ENCODE assay signal across 12 mouse cellular contexts in the genomic region with DNA sequence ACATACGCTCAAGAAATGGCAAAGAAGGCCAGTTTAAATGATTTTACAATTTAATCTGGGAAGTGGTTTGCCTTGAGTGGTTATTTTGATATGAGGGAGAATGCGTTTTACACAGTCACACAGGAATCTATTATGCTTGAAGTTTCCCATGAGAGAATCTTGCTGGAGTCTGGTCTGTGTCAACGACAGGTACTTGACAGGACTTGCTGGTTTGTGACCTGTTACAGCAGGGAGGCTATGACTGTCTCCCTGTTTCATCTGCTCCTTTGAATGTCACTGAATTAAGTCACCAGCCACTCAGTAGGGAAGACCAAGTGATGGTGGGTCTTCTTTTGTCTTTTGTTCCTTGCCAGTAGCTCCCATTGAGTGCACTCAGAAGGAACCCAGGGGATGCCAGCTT.
"Had no signal": no experiment of that assay in that cellular context is flagged by ENCODE, and none has a peak within 500 bp of the region (broad histone marks: within the 10 kb centered on the region; RNA-seq: fewer than 3 reads in every experiment).

No protein-coding gene starts in this region.

- H3K36me3 ChIP-seq: limb, embryonic 15.5 days; liver, embryonic 13.5 days; midbrain, embryonic 10.5 days had no signal

- H3K4me2 ChIP-seq: limb, embryonic 15.5 days; liver, embryonic 13.5 days; neural tube, embryonic 15.5 days had no signal

- H3K27ac ChIP-seq: limb, embryonic 15.5 days; liver, embryonic 13.5 days; midbrain, embryonic 10.5 days; neural tube, embryonic 15.5 days had no signal

- H3K4me1 ChIP-seq: limb, embryonic 15.5 days; liver, embryonic 13.5 days; midbrain, embryonic 10.5 days; neural tube, embryonic 15.5 days had no signal

- H3K9ac ChIP-seq: limb, embryonic 15.5 days; liver, embryonic 13.5 days; liver, postnatal 0 days; neural tube, embryonic 15.5 days had no signal

- ATAC-seq: liver, postnatal 0 days had no signal

- H3K27me3 ChIP-seq: limb, embryonic 15.5 days; liver, embryonic 13.5 days; neural tube, embryonic 15.5 days had no signal

- DNase-seq: kidney, postnatal 36 days; layer of hippocampus, adult 9-11 months; layer of hippocampus, postnatal 36 days; liver, embryonic 13.5 days; liver, postnatal 0 days; lung, postnatal 36 days; midbrain, embryonic 14.5 days; thymus, postnatal 4 days had no signal

- H3K9me3 ChIP-seq: limb, embryonic 15.5 days; liver, embryonic 13.5 days; midbrain, embryonic 10.5 days; neural tube, embryonic 15.5 days had no signal

- H3K4me3 ChIP-seq: limb, embryonic 15.5 days; liver, embryonic 13.5 days; midbrain, embryonic 10.5 days; myocyte; neural tube, embryonic 15.5 days had no signal
